Mouse (Mus musculus) forebrain, embryonic 11.5 days (tissue): ENCODE results near the gene AC124108.1. TPM values are rescaled to one million over a fixed set of nuclear protein-coding genes. Genes with fewer than 3 reads are reported as not detected.

ENCODE experiments used
- ATAC-seq: fragments of 200-750 bp; cut with Nextera tagmentation; replicated peaks from 2 replicates; pipeline ENCODE4 v1.8.0; 2017; ENCODE audit warnings: moderate TSS enrichment; ENCODE audit not compliant: low FRiP score
- DNase-seq: peaks from one replicate; pipeline ENCODE4 v3.0.0-alpha.2; 2017; ENCODE audit warnings: low spot score
- H3K27ac ChIP-seq: fragments of 300-500 bp; sonication (generic); 2 replicates; pipeline ENCODE4 v1.5.1; 2014; ENCODE audit warnings: low read depth, low read length
- H3K27me3 ChIP-seq: fragments of 300-500 bp; sonication (generic); 2 replicates; pipeline ENCODE4 v1.6.1; 2014; ENCODE audit warnings: mild to moderate bottlenecking, low read length, mixed read lengths; ENCODE audit not compliant: control insufficient read depth, insufficient read depth
- H3K36me3 ChIP-seq: fragments of 300-500 bp; sonication (generic); 2 replicates; pipeline ENCODE4 v1.6.1; 2014; ENCODE audit warnings: mild to moderate bottlenecking, low read length, moderate library complexity, mixed read lengths; ENCODE audit not compliant: control insufficient read depth, insufficient read depth
- H3K4me1 ChIP-seq: fragments of 300-500 bp; sonication (generic); replicated peaks from 2 replicates; pipeline ENCODE4 v1.6.1; 2014; ENCODE audit warnings: low read length, mixed read lengths; ENCODE audit not compliant: control insufficient read depth, insufficient read depth
- H3K4me2 ChIP-seq: fragments of 300-500 bp; sonication (generic); 2 replicates; pipeline ENCODE4 v1.6.1; 2014; ENCODE audit warnings: low read depth, mild to moderate bottlenecking, low read length, moderate library complexity, mixed read lengths; ENCODE audit not compliant: severe bottlenecking
- H3K4me3 ChIP-seq: fragments of 300-500 bp; sonication (generic); 2 replicates; pipeline ENCODE4 v1.5.1; 2014; ENCODE audit warnings: low read depth, low read length
- H3K9ac ChIP-seq: fragments of 300-500 bp; sonication (generic); 2 replicates; pipeline ENCODE4 v1.6.1; 2014; ENCODE audit warnings: low read length
- H3K9me3 ChIP-seq: fragments of 300-500 bp; sonication (generic); 2 replicates; pipeline ENCODE4 v1.6.1; 2016; ENCODE audit warnings: low read length, mixed read lengths; ENCODE audit not compliant: control insufficient read depth
- WGBS: fragments of 180-500 bp; shearing (Covaris S2); extraction: QIAGEN DNeasy Blood & Tissue Kit; methylation state at CpG from one replicate; pipeline ENCODE4 v1.1.7; 2014; 5-methylcytosine and 5-hydroxymethylcytosine counted together
- microRNA counts: library from miRNA; unstranded; fragments of <30 nt; microRNA quantifications from one replicate; lab custom pipeline; 2015
- microRNA-seq: library from miRNA; unstranded; fragments of <30 nt; microRNA quantifications from one replicate; pipeline ENCODE4, GENCODE M21; 2016; ENCODE audit not compliant: insufficient number of aligned reads
- polyA plus RNA-seq: library from polyadenylated mRNA; unstranded; fragments of >200 nt; fragmentation: Nextera tagmentation; extraction: Ambion mirVana; gene quantifications from 2 replicates; pipeline ENCODE4 v1.2.1, GENCODE M21; 2014

Gene AC124108.1
- polyA plus RNA-seq, 1 experiment from 2014 or later: 5.6 TPM

DNA sequence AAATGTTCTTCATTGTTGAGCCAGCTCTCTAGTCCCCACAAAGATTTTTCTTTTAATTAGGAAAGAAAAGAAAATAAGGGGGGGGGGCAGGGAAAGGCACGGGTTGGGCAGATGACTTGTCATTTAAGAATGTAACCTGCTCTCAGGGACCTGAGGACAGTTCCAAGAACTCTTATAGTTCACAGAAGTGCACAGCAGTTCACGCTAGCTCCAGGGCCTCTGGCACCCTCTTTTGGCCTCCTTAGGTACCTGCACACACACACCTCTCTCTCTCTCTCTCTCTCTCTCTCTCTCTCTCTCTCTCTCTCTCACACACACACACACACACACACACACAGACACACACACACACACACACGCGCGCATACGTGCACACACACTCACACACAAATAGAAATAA, 63.2 kb downstream of the AC124108.1 start:
- Histone ChIP-seq H3K9ac (no peak overlapping the region), H3K9me3 (no peaks in the 10 kb centered on the region), H3K27me3 (no peaks in the 10 kb centered on the region), H3K4me2 (no peak overlapping the region), H3K4me1 (no peaks in the 10 kb centered on the region), H3K4me3 (no peak overlapping the region), H3K27ac (no peak overlapping the region), H3K36me3 (no peaks in the 10 kb centered on the region)
- WGBS: 86% methylated on average over 6 of the region's 6 CpGs
- DNase-seq: no peak
- no peak for ATAC-seq

MicroRNAs encoded within 50 kb of the gene (microRNA counts, 519-probe panel; counts per million panel counts)
- microRNA mmu-miR-135b (lab: Ali Mortazavi, UCI): 4,793 counts per million, percentile 48 among the panel's probes with 10 or more counts

Small RNA genes lying within 50 kb of the gene (microRNA-seq; reads per million reads assigned to microRNA genes)
- gene Mir135b: 7,994 reads per million, percentile 90 among the genes with 10 or more reads in this experiment

Other genes with a start within 250 kb of the AC124108.1 start
- gene Slc45a3, start 228.5 kb upstream of the AC124108.1 start, polyA plus RNA-seq: 8.4 and 9.4 TPM in 2 replicates
- gene Elk4, start 183.8 kb upstream of the AC124108.1 start, polyA plus RNA-seq: 19.8 and 20.3 TPM in 2 replicates
- 10.5 and 13.6 TPM in 2 replicates for gene Mfsd4a, start 123.4 kb upstream of the AC124108.1 start, polyA plus RNA-seq
- gene Cdk18, start 51.8 kb upstream of the AC124108.1 start, polyA plus RNA-seq: 0.35 and 0.96 TPM in 2 replicates
- 8.1 and 12.1 TPM in 2 replicates for gene Lemd1, start within 50 bp of the AC124108.1 start, polyA plus RNA-seq
- not detected in 2 replicates for gene Gm10188, start 38.3 kb downstream of the AC124108.1 start, polyA plus RNA-seq
- 0.99 and 1.1 TPM in 2 replicates for gene Klhdc8a, start 107.2 kb downstream of the AC124108.1 start, polyA plus RNA-seq
- 57.7 and 63.4 TPM in 2 replicates for gene Nuak2, start 124.7 kb downstream of the AC124108.1 start, polyA plus RNA-seq
- gene Tmcc2, start 199.8 kb downstream of the AC124108.1 start, polyA plus RNA-seq: 13.3 and 16.1 TPM in 2 replicates
- gene Dstyk, start 226.1 kb downstream of the AC124108.1 start, polyA plus RNA-seq: 13.6 and 15.7 TPM in 2 replicates